Mouse (Mus musculus): Measurements from ENCODE around the gene Maml2. TPM values are rescaled to one million over a fixed set of nuclear protein-coding genes. Genes with fewer than 3 reads are reported as not detected.

The Maml2 gene
- polyA plus RNA-seq, 1 experiment, result 1.5 TPM

DNA sequence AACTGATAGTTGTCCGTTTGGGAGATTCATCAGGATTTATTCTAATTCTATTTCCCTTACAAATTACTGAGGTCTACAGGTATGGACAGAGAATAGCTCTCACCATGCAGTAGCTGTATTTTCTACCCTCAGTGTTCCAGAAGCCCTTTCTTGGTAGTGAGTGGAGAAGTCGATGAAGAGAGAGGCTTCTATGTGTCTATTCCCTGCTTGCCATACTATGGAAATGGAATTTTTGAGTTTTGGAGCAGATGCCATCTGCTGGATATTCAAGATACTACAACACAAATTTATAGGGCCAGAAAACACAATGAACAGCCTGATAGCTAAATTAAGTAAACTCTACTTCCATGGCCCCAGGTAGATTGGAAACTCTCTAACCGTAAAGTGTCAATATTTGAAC, 355.2 kb downstream of the Maml2 start:
- TF ChIP-seq MYOD1 (IDR thresholded peaks at IDR 0.05; ENCODE audit: control insufficient read depth, insufficient read length, low read depth), result no peak
- TF ChIP-seq CTCF (IDR thresholded peaks at IDR 0.05; ENCODE audit: control insufficient read depth, insufficient read depth, insufficient read length), result no peak
- TF ChIP-seq MAX (IDR thresholded peaks at IDR 0.05), result no peak
- no peak for TF ChIP-seq FOSL1 (IDR thresholded peaks at IDR 0.05; ENCODE audit: insufficient read depth, low read length, poor library complexity, severe bottlenecking)
- TF ChIP-seq USF1 (IDR thresholded peaks at IDR 0.05; ENCODE audit: low read depth), result no peak
- TF ChIP-seq MYOG (IDR thresholded peaks at IDR 0.05; ENCODE audit: control insufficient read depth, extremely low read depth, insufficient read length), result no peak
- no peak for TF ChIP-seq CEBPB (IDR thresholded peaks at IDR 0.05; ENCODE audit: low read depth)
- H3K79me2 ChIP-seq (ENCODE audit: control insufficient read depth, insufficient read depth), result no peaks in the 10 kb centered on the region
- H3K4me3 ChIP-seq (ENCODE audit: insufficient read depth, poor library complexity, severe bottlenecking), result no peak overlapping the region
- no peaks in the 10 kb centered on the region for H3K79me3 ChIP-seq (ENCODE audit: low read depth)
- no peaks in the 10 kb centered on the region for H3K27me3 ChIP-seq (ENCODE audit: control insufficient read depth, insufficient read depth, insufficient read length)
- H3ac ChIP-seq (ENCODE audit: control insufficient read depth, insufficient read length, low read depth), result no peak overlapping the region
- no peaks in the 10 kb centered on the region for H3K36me3 ChIP-seq (ENCODE audit: control insufficient read depth, insufficient read depth)

DNA sequence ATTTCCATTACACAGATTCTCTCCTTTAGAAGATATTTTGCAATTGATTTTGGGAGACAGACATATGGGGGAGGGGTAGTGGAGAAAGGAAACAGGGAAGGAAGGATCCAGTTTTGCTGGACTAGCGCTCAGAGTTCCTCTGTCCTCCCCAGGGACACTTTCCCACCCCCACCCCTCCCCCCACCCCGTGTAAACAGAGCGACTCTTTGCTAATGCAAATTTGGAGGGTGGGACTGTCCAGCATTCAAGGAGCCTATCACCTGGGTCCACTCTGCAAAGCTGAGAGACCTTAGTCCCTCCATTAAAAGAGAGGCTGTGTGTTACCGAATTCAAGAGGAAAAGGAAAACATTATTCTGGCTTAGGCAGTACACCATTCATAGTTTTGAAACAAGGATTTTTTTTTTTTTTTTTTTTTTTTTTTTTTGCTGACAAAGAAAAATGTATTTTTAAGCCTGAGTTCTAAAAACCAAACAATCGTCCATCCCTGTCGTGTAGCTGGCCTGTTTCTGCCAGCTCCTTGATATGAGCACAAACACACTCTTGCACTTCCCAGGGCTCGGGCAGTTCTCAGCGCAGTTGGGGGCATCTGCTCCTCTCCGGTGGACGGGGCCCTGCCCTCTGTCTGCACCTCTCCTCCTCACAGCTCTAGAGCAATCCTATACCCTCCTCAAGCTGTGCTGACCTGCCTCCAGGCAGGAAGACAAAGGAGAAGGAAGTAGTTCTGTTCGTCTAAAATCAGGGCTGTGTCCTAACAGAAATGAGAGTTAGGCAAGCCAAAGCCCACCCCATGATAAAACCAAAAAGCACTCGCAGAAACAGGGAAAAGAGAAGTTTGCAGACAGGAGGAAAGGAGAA, 364.2 kb downstream of the Maml2 start:
- TF ChIP-seq MAX (IDR thresholded peaks at IDR 0.05), result no peak
- TF ChIP-seq CTCF (IDR thresholded peaks at IDR 0.05; ENCODE audit: control insufficient read depth, insufficient read depth, insufficient read length), result no peak
- no peak for TF ChIP-seq CEBPB (IDR thresholded peaks at IDR 0.05; ENCODE audit: low read depth)
- no peak for TF ChIP-seq MYOG (IDR thresholded peaks at IDR 0.05; ENCODE audit: control insufficient read depth, extremely low read depth, insufficient read length)
- TF ChIP-seq MYOD1 (IDR thresholded peaks at IDR 0.05; ENCODE audit: control insufficient read depth, insufficient read length, low read depth), result no peak
- TF ChIP-seq FOSL1 (IDR thresholded peaks at IDR 0.05; ENCODE audit: insufficient read depth, low read length, poor library complexity, severe bottlenecking), result no peak
- TF ChIP-seq USF1 (IDR thresholded peaks at IDR 0.05; ENCODE audit: low read depth), result no peak
- Histone ChIP-seq H3K4me3 (ENCODE audit: insufficient read depth, poor library complexity, severe bottlenecking) (no peak overlapping the region), H3K36me3 (ENCODE audit: control insufficient read depth, insufficient read depth) (no peaks in the 10 kb centered on the region), H3K27me3 (ENCODE audit: control insufficient read depth, insufficient read depth, insufficient read length) (no peaks in the 10 kb centered on the region), H3ac (ENCODE audit: control insufficient read depth, insufficient read length, low read depth) (no peak overlapping the region), H3K79me2 (ENCODE audit: control insufficient read depth, insufficient read depth) (no peaks in the 10 kb centered on the region), H3K79me3 (ENCODE audit: low read depth) (no peaks in the 10 kb centered on the region)

DNA sequence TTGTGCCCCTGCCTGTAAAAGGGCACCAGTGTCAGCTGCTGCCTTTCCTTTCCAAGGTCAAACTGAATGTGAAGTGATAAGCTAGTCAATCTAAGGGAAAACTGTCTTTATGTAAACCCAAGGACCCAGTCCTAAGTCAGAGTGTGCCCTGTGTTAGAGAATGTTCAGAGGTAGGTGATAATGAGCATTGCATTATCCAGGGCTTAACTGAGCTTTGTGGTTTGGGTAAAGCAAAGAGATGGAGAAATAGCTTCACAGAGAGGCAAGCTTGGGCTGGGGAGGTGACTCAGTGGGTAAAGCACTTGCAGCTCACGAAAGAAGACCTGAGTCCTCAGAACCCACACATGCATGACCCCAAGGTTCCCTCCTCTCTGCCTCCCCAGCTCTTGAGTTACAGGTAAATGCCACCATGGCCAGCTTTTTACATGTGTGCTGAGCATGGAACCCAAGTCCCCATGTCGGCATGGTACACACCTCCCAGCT, 367.8 kb downstream of the Maml2 start:
- Histone ChIP-seq H3K4me3 (ENCODE audit: insufficient read depth, poor library complexity, severe bottlenecking) (no peak overlapping the region), H3K27me3 (ENCODE audit: control insufficient read depth, insufficient read depth, insufficient read length) (no peaks in the 10 kb centered on the region), H3K36me3 (ENCODE audit: control insufficient read depth, insufficient read depth) (no peaks in the 10 kb centered on the region), H3ac (ENCODE audit: control insufficient read depth, insufficient read length, low read depth) (no peak overlapping the region), H3K79me2 (ENCODE audit: control insufficient read depth, insufficient read depth) (no peaks in the 10 kb centered on the region), H3K79me3 (ENCODE audit: low read depth) (no peaks in the 10 kb centered on the region)
- TF ChIP-seq CEBPB (IDR thresholded peaks at IDR 0.05; ENCODE audit: low read depth) (no peak), MYOG (IDR thresholded peaks at IDR 0.05; ENCODE audit: control insufficient read depth, extremely low read depth, insufficient read length) (no peak), USF1 (IDR thresholded peaks at IDR 0.05; ENCODE audit: low read depth) (no peak)

DNA sequence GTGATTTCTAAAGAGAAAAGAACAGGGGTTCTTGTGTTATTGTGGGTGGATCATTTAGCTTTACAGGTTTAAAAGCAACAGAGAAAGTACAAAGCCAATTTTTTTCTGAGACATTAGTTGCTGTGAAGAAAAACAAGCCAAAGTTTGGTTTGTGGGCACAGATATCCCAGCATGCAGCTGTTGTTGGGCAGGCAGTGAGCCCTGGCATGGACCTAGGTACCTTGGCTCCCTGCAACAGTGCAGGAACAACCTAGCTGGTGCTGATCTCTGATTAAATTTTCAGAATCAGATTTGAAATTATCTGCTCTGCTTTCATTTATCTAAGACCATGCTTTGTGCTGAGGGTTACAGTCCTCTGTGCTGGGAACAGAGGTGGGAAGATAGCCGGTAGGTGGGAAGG, 370.2 kb downstream of the Maml2 start:
- no peaks in the 10 kb centered on the region for H3K36me3 ChIP-seq (ENCODE audit: control insufficient read depth, insufficient read depth)
- H3K79me2 ChIP-seq (ENCODE audit: control insufficient read depth, insufficient read depth), result no peaks in the 10 kb centered on the region
- no peaks in the 10 kb centered on the region for H3K27me3 ChIP-seq (ENCODE audit: control insufficient read depth, insufficient read depth, insufficient read length)
- no peak overlapping the region for H3K4me3 ChIP-seq (ENCODE audit: insufficient read depth, poor library complexity, severe bottlenecking)
- H3ac ChIP-seq (ENCODE audit: control insufficient read depth, insufficient read length, low read depth), result no peak overlapping the region
- TF ChIP-seq FOSL1 (IDR thresholded peaks at IDR 0.05; ENCODE audit: insufficient read depth, low read length, poor library complexity, severe bottlenecking) (no peak), MYOD1 (IDR thresholded peaks at IDR 0.05; ENCODE audit: control insufficient read depth, insufficient read length, low read depth) (no peak), USF1 (IDR thresholded peaks at IDR 0.05; ENCODE audit: low read depth) (no peak), MAX (IDR thresholded peaks at IDR 0.05) (no peak), MYOG (IDR thresholded peaks at IDR 0.05; ENCODE audit: control insufficient read depth, extremely low read depth, insufficient read length) (no peak), CEBPB (IDR thresholded peaks at IDR 0.05; ENCODE audit: low read depth) (no peak), CTCF (IDR thresholded peaks at IDR 0.05; ENCODE audit: control insufficient read depth, insufficient read depth, insufficient read length) (no peak)
- no peaks in the 10 kb centered on the region for H3K79me3 ChIP-seq (ENCODE audit: low read depth)

DNA sequence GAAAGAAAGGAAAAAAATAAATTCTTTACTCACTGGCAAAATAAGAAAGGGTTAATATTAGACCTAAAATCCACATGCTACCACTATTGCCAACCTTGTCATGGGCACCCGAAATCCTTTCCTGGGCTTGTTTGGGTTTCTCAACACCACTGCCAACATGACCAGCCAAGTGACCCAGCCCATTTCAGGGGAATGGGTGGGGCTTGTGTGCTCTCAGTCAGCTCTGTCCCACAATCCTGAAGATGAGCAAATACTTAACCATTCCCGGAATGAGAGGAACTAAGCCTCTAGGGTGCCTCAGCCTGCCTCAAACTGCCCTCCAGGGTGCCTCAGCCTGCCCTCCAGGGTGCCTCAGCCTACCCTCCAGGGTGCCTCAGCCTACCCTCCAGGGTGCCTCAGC, 371.0 kb downstream of the Maml2 start:
- Histone ChIP-seq H3K79me2 (ENCODE audit: control insufficient read depth, insufficient read depth) (no peaks in the 10 kb centered on the region), H3K79me3 (ENCODE audit: low read depth) (no peaks in the 10 kb centered on the region), H3K36me3 (ENCODE audit: control insufficient read depth, insufficient read depth) (no peaks in the 10 kb centered on the region), H3K27me3 (ENCODE audit: control insufficient read depth, insufficient read depth, insufficient read length) (no peaks in the 10 kb centered on the region), H3ac (ENCODE audit: control insufficient read depth, insufficient read length, low read depth) (no peak overlapping the region), H3K4me3 (ENCODE audit: insufficient read depth, poor library complexity, severe bottlenecking) (no peak overlapping the region)
- TF ChIP-seq MYOG (IDR thresholded peaks at IDR 0.05; ENCODE audit: control insufficient read depth, extremely low read depth, insufficient read length), result no peak
- TF ChIP-seq CTCF (IDR thresholded peaks at IDR 0.05; ENCODE audit: control insufficient read depth, insufficient read depth, insufficient read length), result no peak
- no peak for TF ChIP-seq FOSL1 (IDR thresholded peaks at IDR 0.05; ENCODE audit: insufficient read depth, low read length, poor library complexity, severe bottlenecking)
- TF ChIP-seq USF1 (IDR thresholded peaks at IDR 0.05; ENCODE audit: low read depth), result no peak
- TF ChIP-seq CEBPB (IDR thresholded peaks at IDR 0.05; ENCODE audit: low read depth), result no peak
- no peak for TF ChIP-seq MAX (IDR thresholded peaks at IDR 0.05)
- TF ChIP-seq MYOD1 (IDR thresholded peaks at IDR 0.05; ENCODE audit: control insufficient read depth, insufficient read length, low read depth), result no peak

All from C2C12 (cell line).